ENCODE assay signal across 9 mouse cellular contexts in the genomic region with DNA sequence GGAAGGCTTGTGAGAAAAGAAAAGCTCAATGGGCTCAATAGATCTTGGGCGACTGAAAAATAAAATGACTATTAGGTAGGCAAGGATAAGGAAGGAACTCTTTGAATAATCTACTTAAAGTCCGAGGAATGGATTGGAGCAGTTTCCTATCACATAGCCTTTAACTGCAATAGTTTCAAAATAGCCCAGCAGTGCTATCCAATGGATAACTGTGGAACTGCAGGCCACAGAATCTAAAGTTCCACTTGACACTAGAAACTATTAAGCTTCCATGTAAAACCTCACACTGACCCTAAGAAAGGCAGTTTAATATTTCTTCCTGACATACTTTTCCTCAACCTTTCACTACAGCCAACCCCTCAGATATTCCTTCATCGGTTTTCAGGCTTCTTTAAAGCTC.
DNase-seq lines count a peak whose midpoint lies in the region; ATAC-seq lines count a peak whose summit lies in the region.
"Had no signal": no experiment of that assay in that cellular context is flagged by ENCODE, and none has a peak within 500 bp of the region (broad histone marks: within the 10 kb centered on the region; RNA-seq: fewer than 3 reads in every experiment).

No protein-coding gene starts in this region.

- WGBS in hindbrain, embryonic 14.5 days: 32% methylated on average over 3 of the region's 3 CpGs
- 15% methylated on average over 3 of the region's 3 CpGs for WGBS in hindbrain, embryonic 16.5 days

- intact Hi-C loops in heart, postnatal 25 days (cut with DNase I): no loop called here

- H3K4me2 ChIP-seq in hindbrain, embryonic 14.5 days (replicated peaks): no peak overlapping the region
- H3K4me2 ChIP-seq in hindbrain, embryonic 16.5 days (ENCODE audit: low read length): no peak overlapping the region
- H3K4me2 ChIP-seq: hindbrain, embryonic 15.5 days had no signal

- no peaks in the 10 kb centered on the region for H3K36me3 ChIP-seq in hindbrain, embryonic 14.5 days (replicated peaks; ENCODE audit: control insufficient read depth, insufficient read depth)
- H3K36me3 ChIP-seq in hindbrain, embryonic 16.5 days (ENCODE audit: control insufficient read depth, insufficient read depth, low read length): no peaks in the 10 kb centered on the region
- H3K36me3 ChIP-seq: hindbrain, embryonic 15.5 days had no signal

- no peak for ATAC-seq in hindbrain, embryonic 14.5 days (ENCODE audit: low FRiP score)
- ATAC-seq in hindbrain, embryonic 16.5 days: no peak; the same call in 1 of the 2 replicates
- ATAC-seq in megakaryocyte progenitor cell, adult 5-6 weeks (replicated peaks; ENCODE audit: poor library complexity): peak; percentile 69
- ATAC-seq in monocyte, adult 5-6 weeks (replicated peaks; ENCODE audit: insufficient number of reproducible peaks, low FRiP score, low TSS enrichment, poor library complexity, severe bottlenecking): no peak

- peak; percentile 55 for DNase-seq in hindbrain, embryonic 14.5 days (ENCODE audit: low spot score)
- DNase-seq in 3T3-L1 (ENCODE audit: low read depth, low spot score) (peak; percentile 53), MN1 (ENCODE audit: low spot score) (peak; percentile 8)
- peak; percentile 3 for DNase-seq in forelimb bud, embryonic 11.5 days (ENCODE audit: low read depth, low spot score)
- no peak for DNase-seq in heart, postnatal 25 days (ENCODE audit: low spot score)

- H3K4me1 ChIP-seq in hindbrain, embryonic 14.5 days (replicated peaks; ENCODE audit: control insufficient read depth, insufficient read depth, low read length): no peaks in the 10 kb centered on the region
- H3K4me1 ChIP-seq in hindbrain, embryonic 16.5 days (ENCODE audit: control insufficient read depth, insufficient read depth, low read depth, low read length): no peaks in the 10 kb centered on the region
- H3K4me1 ChIP-seq: hindbrain, embryonic 15.5 days had no signal

- H3K4me3 ChIP-seq in hindbrain, embryonic 14.5 days (replicated peaks; ENCODE audit: low read length): no peak overlapping the region
- no peak overlapping the region for H3K4me3 ChIP-seq in hindbrain, embryonic 16.5 days (ENCODE audit: low read length)
- H3K4me3 ChIP-seq: hindbrain, embryonic 15.5 days had no signal

- H3K27ac ChIP-seq in hindbrain, embryonic 14.5 days: no peak overlapping the region
- no peak overlapping the region for H3K27ac ChIP-seq in hindbrain, embryonic 16.5 days (ENCODE audit: low read depth, low read length)
- H3K27ac ChIP-seq: hindbrain, embryonic 15.5 days had no signal

- no peaks in the 10 kb centered on the region for H3K9me3 ChIP-seq in hindbrain, embryonic 14.5 days (ENCODE audit: control insufficient read depth, low read length)
- H3K9me3 ChIP-seq in hindbrain, embryonic 16.5 days (ENCODE audit: control insufficient read depth, low read length): no peaks in the 10 kb centered on the region
- H3K9me3 ChIP-seq: hindbrain, embryonic 15.5 days had no signal

- no peak overlapping the region for H3K9ac ChIP-seq in hindbrain, embryonic 14.5 days
- no peak overlapping the region for H3K9ac ChIP-seq in hindbrain, embryonic 16.5 days (ENCODE audit: low read depth, low read length)
- H3K9ac ChIP-seq: hindbrain, embryonic 15.5 days had no signal

- no peaks in the 10 kb centered on the region for H3K27me3 ChIP-seq in hindbrain, embryonic 14.5 days (ENCODE audit: control insufficient read depth, insufficient read depth, low read length)
- no peaks in the 10 kb centered on the region for H3K27me3 ChIP-seq in hindbrain, embryonic 16.5 days (replicated peaks; ENCODE audit: control insufficient read depth, insufficient read depth, low read length)
- H3K27me3 ChIP-seq: hindbrain, embryonic 15.5 days had no signal
